Mouse (Mus musculus): ENCODE results near the gene Pnkd. TPM values are rescaled to one million over a fixed set of nuclear protein-coding genes. Genes with fewer than 3 reads are reported as not detected.
A peak's percentile ranks its signal among the peaks of the same experiment; 100 is the strongest.

The Pnkd gene
- polyA plus RNA-seq, 1 experiment from 2014 or later = 119 TPM

DNA sequence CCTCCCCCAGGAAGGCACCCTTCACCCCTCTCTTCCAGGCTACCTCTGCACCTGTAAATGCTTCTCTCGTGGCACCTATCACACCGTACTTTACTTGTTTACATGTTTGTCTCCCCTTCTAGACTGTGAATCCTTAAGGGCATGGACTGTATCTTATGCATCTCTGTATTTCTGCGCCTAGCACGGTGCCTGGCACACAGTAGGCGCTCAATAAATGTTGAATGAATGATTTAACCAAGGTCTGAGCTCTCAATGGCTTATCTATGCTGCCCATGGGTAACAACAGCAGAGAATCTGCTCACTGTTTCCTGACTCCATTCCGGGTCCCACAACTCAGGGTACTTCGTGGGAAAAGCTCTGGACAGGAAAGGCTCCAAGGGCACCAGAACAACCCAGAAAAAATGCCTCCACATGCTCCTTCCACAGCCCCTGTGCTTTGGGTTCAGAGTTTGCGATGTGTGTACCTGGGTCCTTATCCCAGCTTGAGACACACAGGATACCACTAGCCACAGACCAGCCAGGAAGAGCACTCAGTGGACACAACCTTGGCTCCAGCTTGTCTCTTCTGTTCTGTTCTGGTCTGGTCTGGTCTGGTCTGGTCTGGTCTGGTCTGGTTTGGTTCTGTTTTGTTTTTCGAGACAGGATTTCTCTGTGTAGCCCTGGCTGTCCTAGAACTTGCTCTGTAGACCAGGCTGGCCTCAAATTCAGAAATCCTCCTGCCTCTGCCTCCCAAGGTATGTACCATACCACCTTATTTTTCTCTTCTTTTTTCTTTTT lies 68.9 kb downstream of the Pnkd start:
- no peak overlapping the region for H3K27ac ChIP-seq (replicated peaks)
- H3K4me1 ChIP-seq (replicated peaks) = no peaks in the 10 kb centered on the region
- H3K4me2 ChIP-seq = no peak overlapping the region
- H3K4me3 ChIP-seq = no peak overlapping the region
- no peak for ATAC-seq (ENCODE audit: low read depth)
- WGBS = 91% methylated on average over 9 of the region's 9 CpGs
- H3K9ac ChIP-seq = no peak overlapping the region
- H3K36me3 ChIP-seq = peaks cover 51% of the 10 kb centered on the region
- H3K27me3 ChIP-seq = no peaks in the 10 kb centered on the region
- H3K9me3 ChIP-seq = no peaks in the 10 kb centered on the region

DNA sequence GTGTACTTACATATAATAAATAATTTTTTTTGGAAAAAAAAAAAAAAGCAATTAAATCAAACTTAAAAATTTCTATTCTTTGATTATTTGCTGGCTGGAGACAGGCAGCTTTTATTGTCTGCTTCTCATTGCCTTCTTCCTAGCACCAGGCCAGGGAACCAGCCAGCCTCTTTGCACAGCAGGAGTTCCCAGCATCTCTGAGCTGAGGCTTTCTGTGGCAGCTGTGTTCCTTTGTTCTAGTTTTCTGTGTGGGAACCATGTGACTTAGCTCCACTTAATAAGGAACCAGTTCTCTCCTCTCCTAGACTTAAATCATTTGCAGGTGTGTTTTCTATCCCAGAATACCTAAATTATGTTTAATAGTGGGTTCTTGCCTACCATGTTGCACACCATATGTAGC lies 72.8 kb downstream of the Pnkd start:
- no peak overlapping the region for H3K9ac ChIP-seq

DNA sequence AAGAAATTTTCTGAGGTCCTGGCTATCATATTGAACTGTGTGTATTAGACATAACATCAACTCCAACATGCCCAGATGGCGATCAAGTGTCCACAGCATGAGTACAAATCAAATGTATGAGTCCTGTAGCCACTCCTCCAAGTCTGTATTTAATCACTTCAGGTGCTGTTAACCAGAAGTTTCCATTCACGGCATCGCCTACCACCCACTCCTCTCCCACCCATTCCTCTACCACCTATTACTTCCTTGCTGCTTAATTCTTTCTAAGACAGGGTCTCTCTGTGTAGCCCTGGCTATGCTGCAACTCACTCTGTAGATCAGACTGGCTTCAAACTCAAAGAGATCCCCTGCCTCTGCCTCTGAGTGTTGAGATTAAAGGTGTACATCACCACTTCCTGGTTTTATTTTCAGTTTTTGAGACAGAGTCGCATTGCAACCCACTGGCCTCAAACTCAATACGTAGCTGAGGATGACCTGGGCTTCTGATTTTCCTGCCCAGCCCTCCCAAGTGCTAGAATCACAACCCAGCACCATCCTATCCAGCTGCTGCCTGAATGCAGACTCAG lies 75.3 kb downstream of the Pnkd start:
- H3K27me3 ChIP-seq = no peaks in the 10 kb centered on the region
- no peak overlapping the region for H3K4me2 ChIP-seq
- no peak for ATAC-seq (ENCODE audit: low read depth)
- H3K9me3 ChIP-seq = no peaks in the 10 kb centered on the region
- no peak overlapping the region for H3K9ac ChIP-seq
- no peak overlapping the region for H3K27ac ChIP-seq (replicated peaks)
- H3K36me3 ChIP-seq = 0 out of 2 replicates have a peak, but pooled peaks cover under 1% of the 10 kb centered on the region
- 87% methylated on average over 5 of the region's 5 CpGs for WGBS
- H3K4me1 ChIP-seq (replicated peaks) = peaks cover 9% of the 10 kb centered on the region; the same call in 1 of the 2 replicates
- no peak overlapping the region for H3K4me3 ChIP-seq

More for the DNA sequence above, 72.8 kb downstream of the Pnkd start:
- Histone ChIP-seq H3K27ac (replicated peaks) (no peak overlapping the region), H3K9me3 (no peaks in the 10 kb centered on the region), H3K4me2 (no peak overlapping the region), H3K4me3 (no peak overlapping the region), H3K4me1 (replicated peaks) (peaks cover 9% of the 10 kb centered on the region; the same call in 1 of the 2 replicates), H3K27me3 (no peaks in the 10 kb centered on the region), H3K36me3 (peaks cover 19% of the 10 kb centered on the region)
- ATAC-seq (ENCODE audit: low read depth) = no peak

DNA sequence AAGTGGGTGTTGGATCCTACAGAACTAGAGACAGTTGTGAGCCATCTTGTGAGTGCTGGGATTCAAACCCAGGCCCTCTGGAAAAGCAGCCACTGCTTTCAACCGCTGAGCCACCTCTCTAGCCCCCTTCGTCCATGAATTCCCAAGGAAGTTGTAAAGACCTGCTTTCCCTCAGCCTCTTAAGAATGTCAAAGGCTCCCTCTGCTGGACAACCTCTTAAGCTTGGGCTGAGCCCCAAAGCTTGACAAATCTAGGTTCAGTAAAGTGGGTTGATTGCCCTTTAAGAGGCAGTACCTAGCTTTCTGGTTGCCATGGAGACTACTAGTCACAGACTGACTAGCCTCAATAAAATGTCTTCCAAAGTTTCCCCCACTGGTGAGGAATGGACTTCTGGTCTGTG lies 77.1 kb downstream of the Pnkd start, which contains the start of gene Catip:
Gene Catip, plus strand, starts transcription at position 297 of the 400 bp plus-strand sequence.
- no peaks in the 10 kb centered on the region for H3K9me3 ChIP-seq
- H3K4me3 ChIP-seq = no peak within 1 kb of the TSS
- no peak within 1 kb of the TSS for H3K4me2 ChIP-seq
- no peaks in the 10 kb centered on the region for H3K27me3 ChIP-seq
- H3K9ac ChIP-seq = no peak within 1 kb of the TSS
- 0% methylated on average over 2 of the region's 2 CpGs for WGBS
- no peaks in the 10 kb centered on the region for H3K36me3 ChIP-seq
- H3K4me1 ChIP-seq (replicated peaks) = peaks cover 9% of the 10 kb centered on the region; the same call in 1 of the 2 replicates
- no peak within 1 kb of the TSS for H3K27ac ChIP-seq (replicated peaks)
- peak; percentile 86 for ATAC-seq (ENCODE audit: low read depth)

DNA sequence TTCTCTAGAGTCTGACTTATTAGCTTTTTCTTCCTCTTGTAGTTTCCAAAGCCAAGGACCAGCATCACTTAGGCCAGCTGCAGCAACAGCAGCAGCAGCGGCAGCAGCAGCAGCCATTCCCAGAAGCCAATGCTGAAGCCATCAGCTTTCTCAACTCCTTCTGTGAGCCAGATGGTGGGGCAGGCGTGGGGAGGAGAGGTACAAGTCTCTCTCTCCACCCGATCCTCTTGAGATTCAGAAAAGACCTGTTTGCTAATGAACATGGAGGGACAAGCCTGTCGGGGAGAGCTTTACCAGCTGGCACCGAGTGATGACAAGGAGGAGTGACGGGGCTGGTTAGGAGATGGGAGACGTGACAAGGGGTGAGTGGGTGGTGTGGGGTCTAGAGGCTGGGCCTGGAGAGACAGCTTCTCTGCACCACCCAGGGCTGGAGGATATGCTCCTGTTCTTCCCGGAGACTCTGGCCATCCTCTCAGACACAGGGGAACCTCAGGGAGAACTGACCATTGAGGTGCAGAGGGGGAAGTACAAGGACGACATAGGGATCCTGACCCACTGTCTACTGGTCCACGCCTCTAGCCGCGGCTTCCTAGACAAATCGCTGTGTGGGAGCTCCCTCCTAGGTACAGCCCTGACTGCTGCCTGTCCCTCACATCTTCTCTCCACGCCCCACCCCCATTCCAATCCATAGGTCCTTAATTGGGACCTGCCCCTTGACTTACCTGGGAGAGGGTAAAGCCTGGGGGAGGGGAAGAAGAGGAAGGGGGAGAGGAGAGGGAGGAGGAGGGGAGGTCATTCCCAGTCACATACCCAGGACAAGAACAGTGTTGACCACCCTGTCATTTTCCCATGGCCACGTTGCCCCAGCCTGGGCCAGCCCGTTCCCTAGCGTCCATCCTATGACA lies 77.8 kb downstream of the Pnkd start:
- H3K9me3 ChIP-seq = no peaks in the 10 kb centered on the region
- no peak overlapping the region for H3K4me3 ChIP-seq
- no peak overlapping the region for H3K9ac ChIP-seq
- WGBS = 69% methylated on average over 17 of the region's 17 CpGs
- no peak overlapping the region for H3K4me2 ChIP-seq
- H3K36me3 ChIP-seq = no peaks in the 10 kb centered on the region
- ATAC-seq (ENCODE audit: low read depth) = peak; percentile 43; the same call in 1 of the 2 replicates
- H3K4me1 ChIP-seq (replicated peaks) = peaks cover 9% of the 10 kb centered on the region; the same call in 1 of the 2 replicates
- H3K27ac ChIP-seq (replicated peaks) = no peak overlapping the region
- peaks cover 4% of the 10 kb centered on the region; the same call in 1 of the 2 replicates for H3K27me3 ChIP-seq

DNA sequence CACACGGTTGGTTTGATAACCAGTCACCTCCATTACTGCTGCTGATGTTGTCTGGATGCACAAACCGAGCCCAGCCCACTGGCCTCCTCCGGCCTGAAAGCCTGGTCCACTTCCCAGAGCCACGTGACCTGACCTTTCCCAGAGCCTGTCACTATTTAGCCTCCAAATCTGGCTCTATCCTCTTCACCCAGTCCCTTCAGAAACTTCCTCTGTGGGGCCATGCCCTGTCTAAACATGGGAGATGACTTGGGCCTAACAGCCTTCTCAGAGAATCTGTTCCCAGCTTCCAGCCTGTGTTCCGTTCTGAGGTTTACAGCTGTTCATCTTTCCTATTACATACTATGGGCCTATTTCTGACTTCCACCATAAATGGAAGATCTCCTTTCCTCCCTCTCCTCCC lies 78.7 kb downstream of the Pnkd start:
- H3K4me2 ChIP-seq = no peak overlapping the region
- H3K4me3 ChIP-seq = no peak overlapping the region
- WGBS = 75% methylated on average over 5 of the region's 5 CpGs
- H3K27ac ChIP-seq (replicated peaks) = no peak overlapping the region
- H3K9me3 ChIP-seq = no peaks in the 10 kb centered on the region
- ATAC-seq (ENCODE audit: low read depth) = no peak
- H3K4me1 ChIP-seq (replicated peaks) = peaks cover 15% of the 10 kb centered on the region; the same call in 1 of the 2 replicates
- peaks cover 4% of the 10 kb centered on the region; the same call in 1 of the 2 replicates for H3K27me3 ChIP-seq
- no peak overlapping the region for H3K9ac ChIP-seq
- no peaks in the 10 kb centered on the region for H3K36me3 ChIP-seq

DNA sequence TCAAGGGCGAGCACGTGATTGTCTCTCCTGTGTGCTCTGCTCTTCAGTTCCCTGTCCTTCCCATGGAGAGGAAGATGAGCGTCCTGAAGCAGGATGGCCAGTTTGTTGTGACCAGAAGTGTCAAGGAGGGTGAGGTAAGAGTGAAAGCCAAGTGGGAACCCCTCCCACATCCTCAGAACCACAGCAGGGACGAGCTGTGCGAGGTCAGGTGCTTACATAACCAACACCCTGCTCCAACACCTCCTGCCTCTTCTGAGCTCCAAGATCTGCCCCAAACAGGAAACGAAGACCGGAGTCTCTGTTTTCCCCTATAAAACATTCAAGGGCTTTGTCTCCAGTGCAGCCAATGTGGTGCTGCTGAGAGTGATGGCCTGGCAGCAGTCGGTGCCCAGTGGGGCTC lies 79.5 kb downstream of the Pnkd start:
- H3K9me3 ChIP-seq = no peaks in the 10 kb centered on the region
- peaks cover 4% of the 10 kb centered on the region; the same call in 1 of the 2 replicates for H3K27me3 ChIP-seq
- H3K4me3 ChIP-seq = no peak overlapping the region
- no peak overlapping the region for H3K9ac ChIP-seq
- H3K27ac ChIP-seq (replicated peaks) = no peak overlapping the region
- ATAC-seq (ENCODE audit: low read depth) = no peak
- peaks cover 16% of the 10 kb centered on the region; the same call in 1 of the 2 replicates for H3K4me1 ChIP-seq (replicated peaks)
- WGBS = 84% methylated on average over 8 of the region's 8 CpGs
- no peak overlapping the region for H3K4me2 ChIP-seq
- no peaks in the 10 kb centered on the region for H3K36me3 ChIP-seq

DNA sequence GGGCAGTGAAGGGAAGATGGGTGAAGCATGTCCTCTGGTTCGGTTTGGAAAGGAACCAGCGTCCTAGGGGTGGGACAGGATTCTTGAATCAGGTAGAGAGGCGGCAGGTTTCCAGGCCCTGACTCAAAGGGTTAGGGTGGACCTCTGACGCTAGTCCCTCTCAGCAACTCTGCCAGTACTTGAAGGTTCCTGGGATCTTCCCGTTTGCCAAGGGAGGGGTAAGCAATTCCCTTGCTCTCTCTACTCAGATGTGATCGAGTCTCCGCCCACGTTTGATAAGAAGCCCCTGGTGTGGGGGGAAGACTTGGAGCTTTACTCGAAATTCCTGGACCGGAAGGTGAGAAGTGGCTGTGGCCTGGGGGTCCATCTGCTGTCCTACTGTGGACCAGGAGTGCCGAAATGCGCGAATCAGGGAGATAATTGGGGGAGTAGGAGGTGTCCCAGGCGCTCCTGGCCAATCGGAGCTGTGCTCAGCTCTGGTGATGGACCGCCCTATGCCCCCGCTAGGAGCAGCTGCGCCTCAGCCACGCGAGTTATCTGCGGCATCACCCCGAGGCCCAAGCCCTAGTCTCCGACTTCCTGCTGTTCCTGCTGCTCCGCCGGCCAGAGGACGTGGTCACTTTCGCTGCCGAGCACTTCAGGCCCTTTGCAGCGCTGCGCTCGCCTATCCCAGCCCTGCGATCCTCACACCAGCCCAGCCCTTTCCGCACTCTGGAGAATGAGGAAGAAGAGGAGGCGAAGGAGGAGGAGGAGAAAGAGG lies 83.3 kb downstream of the Pnkd start:
- Histone ChIP-seq H3K9me3 (no peaks in the 10 kb centered on the region), H3K27ac (replicated peaks) (no peak overlapping the region), H3K36me3 (no peaks in the 10 kb centered on the region), H3K9ac (peak overlapping the region; percentile 64), H3K27me3 (peaks cover 4% of the 10 kb centered on the region; the same call in 1 of the 2 replicates), H3K4me3 (peak overlapping the region; percentile 32), H3K4me2 (peak overlapping the region; percentile 62), H3K4me1 (replicated peaks) (peaks cover 7% of the 10 kb centered on the region; the same call in 1 of the 2 replicates)
- peak; percentile 82 for ATAC-seq (ENCODE audit: low read depth)
- WGBS = 21% methylated on average over 34 of the region's 34 CpGs

DNA sequence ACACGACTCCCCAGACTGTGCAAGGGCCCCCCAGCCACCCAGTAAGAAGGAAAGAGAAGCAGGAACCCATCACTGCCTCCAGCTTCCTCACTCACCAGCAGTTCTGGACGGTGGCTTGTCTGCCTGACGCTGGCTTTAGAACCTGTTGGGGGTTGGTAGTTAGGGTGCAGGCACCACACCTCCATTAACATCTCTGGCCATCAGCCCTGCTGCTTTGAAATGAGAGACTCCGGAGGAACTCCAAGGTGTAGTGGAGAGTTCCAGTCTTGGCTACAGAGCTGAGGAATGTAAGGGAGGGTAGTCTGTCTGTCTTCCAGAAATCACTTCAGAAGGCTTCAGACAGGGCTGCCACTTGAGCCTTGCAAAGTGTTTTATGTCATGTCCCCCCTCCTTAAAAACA lies 85.3 kb downstream of the Pnkd start:
- no peak for ATAC-seq (ENCODE audit: low read depth)
- Histone ChIP-seq H3K36me3 (no peaks in the 10 kb centered on the region), H3K9ac (no peak overlapping the region), H3K4me3 (no peak overlapping the region), H3K9me3 (no peaks in the 10 kb centered on the region), H3K4me1 (replicated peaks) (peaks cover 7% of the 10 kb centered on the region; the same call in 1 of the 2 replicates), H3K27ac (replicated peaks) (no peak overlapping the region), H3K4me2 (no peak overlapping the region), H3K27me3 (peaks cover 4% of the 10 kb centered on the region; the same call in 1 of the 2 replicates)
- 36% methylated on average over 4 of the region's 4 CpGs for WGBS

DNA sequence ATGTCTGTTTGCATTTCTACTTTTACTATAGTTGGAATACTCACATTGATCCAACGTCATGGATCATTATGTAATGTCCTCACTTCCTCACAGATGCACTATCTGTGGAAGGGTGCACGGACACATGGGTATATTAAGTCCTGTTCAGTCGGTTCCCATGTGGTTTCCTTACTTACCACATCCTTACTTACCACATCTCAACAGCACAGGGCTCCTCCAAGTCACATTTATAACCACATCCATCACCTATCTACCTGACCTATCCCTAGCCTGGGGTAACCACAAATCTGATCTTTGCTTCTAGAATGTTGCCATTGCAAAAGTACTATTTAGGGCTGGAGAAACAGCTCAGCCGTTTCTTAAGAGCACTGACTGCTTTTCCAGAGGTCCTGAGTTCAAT lies 88.6 kb downstream of the Pnkd start:
- Histone ChIP-seq H3K9ac (no peak overlapping the region), H3K27me3 (no peaks in the 10 kb centered on the region), H3K4me3 (no peak overlapping the region), H3K9me3 (no peaks in the 10 kb centered on the region), H3K4me2 (no peak overlapping the region), H3K4me1 (replicated peaks) (peaks cover 8% of the 10 kb centered on the region; the same call in 1 of the 2 replicates), H3K27ac (replicated peaks) (no peak overlapping the region), H3K36me3 (no peaks in the 10 kb centered on the region)
- WGBS = 80% methylated on average over 4 of the region's 4 CpGs
- ATAC-seq (ENCODE audit: low read depth) = no peak

DNA sequence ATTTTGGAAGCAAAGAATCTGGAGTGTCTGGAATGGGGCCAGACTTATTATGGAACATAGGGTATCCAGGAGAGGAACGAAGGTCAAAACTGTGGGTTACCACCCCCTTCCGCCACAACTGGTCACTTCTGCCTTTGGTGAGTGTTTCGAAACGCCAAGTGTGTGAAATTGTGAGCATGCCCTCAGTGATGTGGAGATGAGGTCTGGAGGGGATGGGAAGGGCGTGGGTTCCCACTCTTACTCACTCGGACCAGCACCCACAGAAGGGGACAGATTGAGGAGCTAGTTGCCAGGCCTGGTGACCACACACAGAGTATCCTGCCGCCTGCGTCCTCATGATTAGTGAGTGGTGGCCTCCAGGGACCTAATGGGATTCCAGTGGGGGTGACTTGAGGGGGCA lies 90.2 kb downstream of the Pnkd start, which contains the start of gene Slc11a1:
Gene Slc11a1, plus strand, starts transcription at position 216 of the 400 bp plus-strand sequence.
- WGBS = 73% methylated on average over 8 of the region's 8 CpGs
- Histone ChIP-seq H3K9ac (no peak within 1 kb of the TSS), H3K4me1 (replicated peaks) (0 out of 2 replicates have a peak, but pooled peaks cover 6% of the 10 kb centered on the region), H3K27ac (replicated peaks) (no peak within 1 kb of the TSS), H3K4me3 (no peak within 1 kb of the TSS), H3K9me3 (no peaks in the 10 kb centered on the region), H3K27me3 (no peaks in the 10 kb centered on the region), H3K4me2 (no peak within 1 kb of the TSS), H3K36me3 (no peaks in the 10 kb centered on the region)
- ATAC-seq (ENCODE audit: low read depth) = no peak
